Mouse (Mus musculus): ENCODE data around the gene Gm3164.
"Not testable (repeated sequence)": the region's sequence is repeated elsewhere in the genome, so short reads cannot be mapped to it uniquely, and the experiment has no call there.

DNA sequence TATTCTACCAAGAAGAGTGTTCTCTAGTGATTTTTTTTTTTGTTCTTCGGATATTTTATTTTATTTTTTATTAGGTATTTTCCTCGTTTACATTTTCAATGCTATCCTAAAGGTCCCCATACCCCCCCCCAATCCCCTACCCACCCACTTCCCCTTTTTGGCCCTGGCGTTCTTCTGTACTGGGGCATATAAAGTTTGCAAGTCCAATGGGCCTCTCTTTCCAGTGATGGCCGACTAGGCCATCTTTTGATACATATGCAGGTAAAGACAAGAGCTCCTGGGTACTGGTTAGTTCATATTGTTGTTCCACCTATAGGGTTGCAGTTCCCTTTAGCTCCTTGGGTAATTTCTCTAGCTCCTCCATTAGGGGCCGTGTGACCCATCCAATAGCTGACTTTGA lies 14.0 kb upstream of the Gm3164 start:
- not testable (repeated sequence) for TF ChIP-seq CTCF (IDR thresholded peaks at IDR 0.05; ENCODE audit: borderline replicate concordance, insufficient read depth, low read length); POLR2A (IDR thresholded peaks at IDR 0.05; ENCODE audit: low read depth, low read length)
